Mouse (Mus musculus): ENCODE data around the gene Agap1. TPM values are rescaled to one million over a fixed set of nuclear protein-coding genes. Genes with fewer than 3 reads are reported as not detected.

Gene Agap1
- polyA plus RNA-seq, 1 experiment from 2014 or later, result 42.6 TPM

DNA sequence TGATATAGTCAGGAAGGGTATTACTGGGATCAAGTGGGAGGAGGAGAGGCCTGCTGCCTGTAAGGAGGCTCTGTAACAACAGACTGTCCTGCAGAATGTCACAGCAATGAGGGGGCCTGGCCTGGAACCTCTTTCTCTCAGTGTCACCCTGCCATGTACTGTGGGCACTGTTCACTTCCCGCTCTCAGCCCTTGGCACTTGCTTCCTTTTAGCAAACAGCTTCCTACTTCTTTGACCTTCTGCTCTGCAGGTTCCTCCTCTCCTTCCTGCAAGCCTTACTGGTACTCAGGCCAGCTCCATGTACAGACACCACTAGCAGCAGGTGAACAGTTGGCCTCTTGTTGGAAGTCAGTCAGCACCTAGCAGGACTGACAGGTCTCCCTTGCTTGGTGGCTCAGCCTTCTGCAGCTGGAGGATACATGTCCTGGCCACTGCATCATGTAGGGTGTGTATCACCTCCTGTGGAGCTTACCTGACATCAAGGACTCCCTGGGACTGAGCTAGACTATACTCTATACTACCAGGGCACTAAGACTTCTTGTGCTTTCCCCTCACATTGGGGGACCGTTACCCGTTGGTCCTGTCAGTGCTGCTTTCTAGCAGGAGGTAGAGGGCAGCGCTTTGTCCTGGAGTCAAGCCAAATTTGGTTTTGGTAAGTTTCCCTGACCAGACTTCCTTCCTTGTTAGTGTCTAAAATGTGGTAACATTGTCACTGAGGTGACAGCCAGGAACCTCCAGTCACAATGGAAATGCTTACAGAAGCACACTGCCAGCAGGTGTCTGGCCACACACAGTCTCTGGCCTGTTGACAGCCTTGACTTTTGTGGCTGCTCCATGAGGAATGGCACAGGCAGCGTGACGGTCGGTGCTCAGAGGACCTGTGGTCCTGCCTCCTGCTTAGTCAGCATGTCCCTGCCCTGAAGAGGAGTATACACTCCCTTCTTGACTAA, 120.6 kb downstream of the Agap1 start:
- H3K9ac ChIP-seq (replicated peaks), result 0 out of 2 replicates have a peak overlapping the region, but pooled peaks have one; percentile 30
- no peak overlapping the region for H3K4me2 ChIP-seq
- H3K27me3 ChIP-seq (replicated peaks), result no peaks in the 10 kb centered on the region
- no peaks in the 10 kb centered on the region for H3K9me3 ChIP-seq (replicated peaks)
- H3K4me1 ChIP-seq, result peaks cover 59% of the 10 kb centered on the region
- ATAC-seq (ENCODE audit: low FRiP score), result no peak
- no peak overlapping the region for H3K4me3 ChIP-seq (replicated peaks)
- H3K36me3 ChIP-seq, result no peaks in the 10 kb centered on the region
- peak overlapping the region; percentile 98; the same call in 1 of the 2 replicates for H3K27ac ChIP-seq (replicated peaks)
- 33% methylated on average over 7 of the region's 7 CpGs for WGBS

DNA sequence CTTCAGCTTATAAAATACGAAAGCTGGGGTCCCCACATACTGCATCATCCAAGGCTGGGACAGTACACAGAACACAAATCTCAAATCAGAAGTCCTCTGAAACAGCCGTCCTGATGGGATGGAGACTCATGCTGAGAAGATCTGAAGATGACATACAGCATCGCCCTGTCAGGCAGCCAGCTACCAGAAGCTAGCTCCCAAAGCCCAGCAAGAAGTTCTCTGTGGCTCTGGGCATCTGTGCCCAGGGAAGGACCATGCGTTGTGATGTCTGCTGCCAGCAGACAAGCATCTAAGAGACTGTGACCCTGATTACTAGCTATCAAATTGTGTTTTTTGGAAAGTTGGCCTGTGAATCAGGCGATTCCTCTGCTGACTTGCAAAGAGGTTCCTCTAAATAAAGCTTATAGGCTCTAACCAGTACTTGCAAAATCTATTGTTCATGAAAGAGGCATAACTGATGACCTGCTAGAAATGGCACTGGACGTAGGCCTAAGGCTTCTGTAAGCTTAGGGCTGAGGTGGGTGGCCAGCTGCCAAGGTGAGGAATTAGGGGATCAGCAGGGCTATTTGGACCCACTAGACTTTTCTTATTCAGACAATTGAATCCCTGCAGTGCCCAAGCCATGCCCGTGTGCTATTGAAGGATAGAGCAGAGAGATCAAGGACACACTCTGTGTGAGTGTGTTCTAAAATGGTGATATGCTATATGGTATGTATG, 121.7 kb downstream of the Agap1 start:
- Histone ChIP-seq H3K9me3 (replicated peaks) (no peaks in the 10 kb centered on the region), H3K27ac (replicated peaks) (peak overlapping the region; percentile 98), H3K4me1 (peaks cover 55% of the 10 kb centered on the region), H3K4me3 (replicated peaks) (peak overlapping the region; percentile 32; the same call in 1 of the 2 replicates), H3K4me2 (peak overlapping the region; percentile 59), H3K9ac (replicated peaks) (peak overlapping the region; percentile 49), H3K27me3 (replicated peaks) (no peaks in the 10 kb centered on the region), H3K36me3 (no peaks in the 10 kb centered on the region)
- no peak for ATAC-seq (ENCODE audit: low FRiP score)
- WGBS, result 45% methylated on average over 7 of the region's 7 CpGs

DNA sequence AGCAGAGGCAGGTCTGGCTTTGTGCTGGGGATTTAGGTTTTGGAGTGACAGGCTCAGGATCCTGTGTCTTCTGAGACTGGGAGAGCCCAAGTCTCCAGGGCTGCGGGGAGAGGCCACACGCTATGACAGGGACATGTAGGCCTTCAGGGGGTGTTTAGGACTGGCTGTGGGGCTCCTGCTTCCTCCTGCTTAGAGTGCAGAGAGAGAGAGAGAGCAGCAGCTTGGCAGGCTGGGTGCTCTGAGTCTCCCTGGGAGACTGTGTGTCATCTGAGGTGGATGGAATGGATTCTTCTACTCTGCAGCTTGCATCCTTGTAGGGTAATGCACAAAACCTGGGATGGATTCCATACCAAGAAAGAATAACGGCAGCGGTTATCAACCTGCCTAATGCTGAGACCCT, 122.4 kb downstream of the Agap1 start:
- Histone ChIP-seq H3K4me3 (replicated peaks) (peak overlapping the region; percentile 32), H3K36me3 (no peaks in the 10 kb centered on the region), H3K27me3 (replicated peaks) (no peaks in the 10 kb centered on the region), H3K27ac (replicated peaks) (peak overlapping the region; percentile 98), H3K9ac (replicated peaks) (peak overlapping the region; percentile 49), H3K4me2 (peak overlapping the region; percentile 59), H3K9me3 (replicated peaks) (no peaks in the 10 kb centered on the region), H3K4me1 (peaks cover 62% of the 10 kb centered on the region)
- 7% methylated on average over 4 of the region's 4 CpGs for whole genome bisulfite sequencing
- ATAC-seq (ENCODE audit: low FRiP score), result peak; percentile 51

DNA sequence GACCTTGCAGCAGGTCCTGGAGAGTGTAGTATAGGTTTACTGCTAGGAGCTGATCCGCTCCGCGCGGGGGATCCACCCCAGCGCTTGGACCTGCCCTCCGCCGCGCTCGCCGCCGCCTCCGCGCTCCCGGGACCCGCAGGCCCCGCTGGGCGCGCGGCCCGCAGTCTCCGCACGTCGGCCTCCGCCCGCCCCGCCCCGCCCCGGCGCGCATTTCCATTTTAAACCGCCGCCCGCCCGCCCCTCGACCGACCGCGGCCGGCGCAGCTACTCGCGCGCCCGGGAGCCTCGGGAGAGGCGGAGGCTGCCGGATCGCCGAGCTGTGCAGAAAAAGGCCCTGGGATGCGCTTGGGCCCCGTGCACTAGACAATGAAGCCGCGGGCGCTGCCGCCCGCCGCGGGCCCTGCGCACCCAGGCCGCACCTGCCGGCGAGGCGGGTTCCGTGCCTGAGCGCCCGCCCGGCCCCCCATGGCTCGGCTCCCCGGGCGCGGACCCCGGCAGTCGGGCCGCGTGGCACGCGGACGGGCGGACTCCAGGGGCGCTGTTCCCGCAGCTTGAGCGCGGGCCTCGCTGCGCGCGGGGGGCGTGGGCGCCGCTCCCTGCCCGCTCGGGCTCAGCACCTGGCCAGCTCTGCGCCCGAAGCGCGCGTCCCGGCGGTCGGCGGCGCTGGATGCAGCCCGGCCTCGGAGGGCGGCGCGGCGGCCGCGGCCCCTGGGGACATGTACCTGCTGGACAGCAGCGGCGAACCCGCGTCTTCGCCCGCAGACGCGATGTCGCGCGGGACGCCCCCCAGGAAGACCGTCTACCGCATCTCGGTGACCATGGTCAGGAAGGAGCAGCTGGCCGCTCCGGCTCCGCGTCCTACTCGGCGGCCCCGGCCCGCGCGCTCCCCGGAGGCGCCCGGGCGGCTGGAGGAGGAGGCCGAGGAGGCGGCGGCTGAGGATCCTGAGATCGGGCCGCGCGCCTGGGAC, 125.7 kb downstream of the Agap1 start:
- Histone ChIP-seq H3K4me3 (replicated peaks) (peak overlapping the region; percentile 86), H3K27ac (replicated peaks) (peak overlapping the region; percentile 94), H3K4me1 (peaks cover 73% of the 10 kb centered on the region), H3K36me3 (no peaks in the 10 kb centered on the region), H3K9ac (replicated peaks) (peak overlapping the region; percentile 91), H3K9me3 (replicated peaks) (no peaks in the 10 kb centered on the region), H3K4me2 (peak overlapping the region; percentile 78), H3K27me3 (replicated peaks) (no peaks in the 10 kb centered on the region)
- ATAC-seq (ENCODE audit: low FRiP score), result peak; percentile 70
- under 1% methylated on average over 137 of the region's 146 CpGs for WGBS

DNA sequence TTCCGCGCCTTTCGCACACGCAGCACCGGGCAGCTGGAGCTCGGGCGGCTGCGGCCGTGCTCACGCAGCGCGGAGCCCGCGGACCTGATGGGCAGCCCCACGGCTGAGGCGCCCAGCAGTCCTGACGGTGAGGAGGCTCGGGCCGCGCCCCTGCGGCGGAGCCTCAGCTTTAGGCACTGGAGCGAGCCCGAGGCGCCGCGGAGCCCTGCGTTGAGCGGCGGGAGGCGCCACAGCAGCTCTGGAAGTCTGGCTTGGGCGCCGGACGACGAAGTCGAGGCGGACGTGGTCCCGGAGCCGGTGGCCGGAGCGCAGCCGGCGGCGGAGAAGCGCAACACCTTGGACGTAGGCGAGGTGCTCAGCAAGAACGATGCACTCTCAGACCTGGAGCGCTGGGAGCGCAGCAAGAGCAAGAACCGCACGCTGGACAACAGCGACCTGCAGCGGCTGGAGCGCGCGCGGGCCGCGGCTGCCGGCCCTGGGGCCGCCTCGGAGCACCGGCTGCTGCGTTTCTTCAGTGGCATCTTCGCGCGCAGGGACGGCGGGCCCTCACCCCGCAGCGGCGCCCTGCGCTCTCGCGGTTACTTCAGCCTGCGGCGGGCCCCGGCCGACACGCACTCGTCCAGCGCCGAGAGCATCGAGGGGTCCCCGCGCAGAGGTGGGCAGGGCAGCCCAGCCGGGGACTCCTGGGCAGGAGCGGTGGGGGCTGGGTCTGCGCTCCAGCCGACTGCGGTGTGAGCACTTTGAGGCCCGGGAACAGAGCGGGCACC, 126.6 kb downstream of the Agap1 start:
- peak; percentile 48 for ATAC-seq (ENCODE audit: low FRiP score)
- peak overlapping the region; percentile 78 for H3K4me2 ChIP-seq
- peak overlapping the region; percentile 86 for H3K4me3 ChIP-seq (replicated peaks)
- H3K27ac ChIP-seq (replicated peaks), result peak overlapping the region; percentile 94
- WGBS, result under 1% methylated on average over 95 of the region's 95 CpGs
- peak overlapping the region; percentile 91 for H3K9ac ChIP-seq (replicated peaks)
- H3K36me3 ChIP-seq, result no peaks in the 10 kb centered on the region
- H3K27me3 ChIP-seq (replicated peaks), result no peaks in the 10 kb centered on the region
- peaks cover 73% of the 10 kb centered on the region for H3K4me1 ChIP-seq
- H3K9me3 ChIP-seq (replicated peaks), result no peaks in the 10 kb centered on the region

DNA sequence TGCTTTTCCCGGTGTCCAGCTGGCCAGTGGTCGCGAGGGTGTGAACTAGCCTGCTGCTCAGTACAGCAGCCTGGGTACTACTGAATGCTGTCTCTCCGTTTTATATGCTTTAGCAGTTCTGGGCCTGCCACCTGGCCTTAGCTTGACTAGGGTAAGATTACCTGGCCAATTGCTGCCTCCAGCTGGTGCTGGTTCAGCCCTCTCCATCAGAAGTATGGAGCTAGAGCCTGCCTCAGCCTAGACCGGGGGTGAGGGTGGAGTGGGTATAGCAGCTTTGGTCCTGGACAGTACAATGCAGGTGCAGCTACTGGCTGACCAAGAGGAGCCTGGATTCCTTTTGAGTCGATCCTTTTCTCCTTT, 127.1 kb downstream of the Agap1 start:
- Histone ChIP-seq H3K27me3 (replicated peaks) (no peaks in the 10 kb centered on the region), H3K4me3 (replicated peaks) (peak overlapping the region; percentile 86), H3K27ac (replicated peaks) (peak overlapping the region; percentile 94), H3K4me1 (peaks cover 73% of the 10 kb centered on the region), H3K9ac (replicated peaks) (peak overlapping the region; percentile 91), H3K4me2 (peak overlapping the region; percentile 78), H3K36me3 (no peaks in the 10 kb centered on the region), H3K9me3 (replicated peaks) (no peaks in the 10 kb centered on the region)
- ATAC-seq (ENCODE audit: low FRiP score), result peak; percentile 3; the same call in 1 of the 2 replicates
- 13% methylated on average over 6 of the region's 6 CpGs for WGBS

DNA sequence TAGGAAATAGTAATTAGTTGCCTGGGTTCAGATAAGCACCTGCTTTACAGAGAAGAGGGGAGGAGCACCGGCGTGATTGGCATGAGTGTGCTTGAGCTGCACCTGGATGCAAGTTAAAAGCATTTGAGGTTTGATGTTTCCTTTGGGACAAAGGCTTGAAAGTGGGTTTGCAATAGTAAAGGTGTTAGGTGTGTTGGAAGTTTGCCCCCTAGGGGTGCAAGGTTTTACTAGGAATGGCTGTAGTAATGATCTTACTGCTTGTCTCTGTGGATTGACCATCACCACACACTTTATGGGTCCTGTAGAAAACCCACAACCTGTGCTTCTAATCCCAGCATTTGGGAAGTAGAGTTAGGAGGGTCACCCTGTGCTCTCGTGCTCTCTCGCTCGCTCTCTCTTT, 128.8 kb downstream of the Agap1 start:
- peak overlapping the region; percentile 86 for H3K4me3 ChIP-seq (replicated peaks)
- 0 out of 2 replicates have a peak overlapping the region, but pooled peaks have one; percentile 10 for H3K9ac ChIP-seq (replicated peaks)
- peaks cover 74% of the 10 kb centered on the region for H3K4me1 ChIP-seq
- no peaks in the 10 kb centered on the region for H3K27me3 ChIP-seq (replicated peaks)
- no peaks in the 10 kb centered on the region for H3K36me3 ChIP-seq
- peak overlapping the region; percentile 78 for H3K4me2 ChIP-seq
- H3K27ac ChIP-seq (replicated peaks), result no peak overlapping the region
- H3K9me3 ChIP-seq (replicated peaks), result no peaks in the 10 kb centered on the region
- WGBS, result 78% methylated on average over 5 of the region's 5 CpGs
- no peak for ATAC-seq (ENCODE audit: low FRiP score)

DNA sequence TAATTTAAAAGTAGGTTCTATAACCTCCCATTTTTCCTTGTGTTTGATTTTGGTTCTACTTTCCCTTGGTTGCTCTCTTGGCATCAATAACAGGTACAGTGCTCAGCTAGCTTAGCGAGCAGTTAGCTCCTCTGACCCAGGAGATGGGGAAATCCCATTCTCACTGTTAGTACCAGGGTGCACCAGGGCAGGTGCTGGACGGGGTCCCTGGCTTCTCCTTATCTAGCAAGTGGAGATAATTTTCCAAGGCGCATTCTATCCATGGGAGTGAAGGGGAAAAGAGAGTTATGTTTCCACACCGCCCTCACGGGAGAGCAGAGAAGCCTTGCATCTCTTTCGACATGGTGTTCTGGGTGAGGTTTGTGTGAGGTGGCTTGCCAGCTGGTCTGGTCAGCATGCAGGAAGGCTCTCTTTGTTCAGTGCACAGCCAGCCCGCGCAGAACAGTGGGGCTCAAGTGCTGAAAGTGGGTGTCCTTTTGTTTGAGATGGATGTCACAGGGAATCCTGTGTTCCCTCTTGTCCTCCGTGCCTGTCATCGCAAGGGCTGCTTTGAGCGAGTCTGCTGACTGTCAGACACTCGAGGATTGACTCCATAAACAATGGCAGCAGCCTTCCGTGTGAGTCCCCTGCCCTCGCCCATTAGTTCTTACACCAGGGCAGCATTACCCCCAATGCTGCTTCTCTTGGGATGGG, 132.5 kb downstream of the Agap1 start:
- Histone ChIP-seq H3K27ac (replicated peaks) (no peak overlapping the region), H3K36me3 (peaks cover 6% of the 10 kb centered on the region; the same call in 1 of the 2 replicates), H3K4me1 (peaks cover 61% of the 10 kb centered on the region), H3K9me3 (replicated peaks) (no peaks in the 10 kb centered on the region), H3K27me3 (replicated peaks) (no peaks in the 10 kb centered on the region), H3K9ac (replicated peaks) (no peak overlapping the region), H3K4me3 (replicated peaks) (no peak overlapping the region), H3K4me2 (no peak overlapping the region)
- WGBS, result 48% methylated on average over 14 of the region's 14 CpGs
- ATAC-seq (ENCODE audit: low FRiP score), result no peak

DNA sequence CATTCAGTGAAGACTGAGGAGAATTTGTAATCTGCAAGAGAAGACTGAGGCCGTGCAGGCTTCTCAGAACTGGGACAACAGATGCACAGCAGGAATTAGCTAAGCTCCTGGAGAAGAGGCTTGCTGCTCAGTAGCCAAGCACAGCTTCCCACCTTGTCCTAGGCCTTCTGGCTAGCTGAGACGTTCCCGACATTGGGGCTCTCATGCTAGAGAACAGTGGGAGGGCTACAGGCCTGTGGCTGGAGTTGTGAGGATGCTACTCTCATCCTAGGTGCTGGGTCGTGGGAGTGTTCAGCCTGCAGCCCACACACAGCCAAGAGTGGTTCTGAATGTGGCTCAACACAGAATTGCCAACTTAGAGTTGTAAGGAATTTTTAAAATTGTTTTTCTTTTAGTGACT, 133.5 kb downstream of the Agap1 start:
- H3K4me1 ChIP-seq, result peaks cover 51% of the 10 kb centered on the region
- no peak for ATAC-seq (ENCODE audit: low FRiP score)
- WGBS, result 73% methylated on average over 4 of the region's 4 CpGs
- peaks cover 6% of the 10 kb centered on the region; the same call in 1 of the 2 replicates for H3K36me3 ChIP-seq
- no peak overlapping the region for H3K9ac ChIP-seq (replicated peaks)
- H3K27me3 ChIP-seq (replicated peaks), result no peaks in the 10 kb centered on the region
- H3K9me3 ChIP-seq (replicated peaks), result no peaks in the 10 kb centered on the region
- H3K4me2 ChIP-seq, result no peak overlapping the region
- H3K4me3 ChIP-seq (replicated peaks), result no peak overlapping the region
- H3K27ac ChIP-seq (replicated peaks), result no peak overlapping the region

DNA sequence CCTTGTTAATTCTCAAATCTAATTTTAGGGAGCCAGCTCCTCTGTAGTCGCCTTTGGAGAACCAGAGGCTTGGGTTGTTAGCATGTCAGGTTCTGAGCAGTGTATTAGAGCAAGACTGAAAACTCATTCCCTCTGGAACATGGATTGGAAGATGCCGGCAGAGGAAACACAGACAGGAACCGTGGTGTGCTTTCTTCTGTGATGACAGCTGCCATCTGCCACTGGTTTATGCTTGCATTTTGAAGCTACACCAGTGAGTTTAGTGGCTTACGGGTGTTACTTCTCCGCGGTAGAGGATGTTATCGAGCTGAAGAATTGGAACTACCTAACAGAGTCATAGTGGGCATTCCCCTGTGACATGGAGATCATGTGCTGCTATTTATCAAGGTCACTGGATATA, 136.4 kb downstream of the Agap1 start:
- no peak overlapping the region for H3K27ac ChIP-seq (replicated peaks)
- no peak for ATAC-seq (ENCODE audit: low FRiP score)
- no peak overlapping the region for H3K4me3 ChIP-seq (replicated peaks)
- H3K27me3 ChIP-seq (replicated peaks), result no peaks in the 10 kb centered on the region
- no peak overlapping the region for H3K4me2 ChIP-seq
- peaks cover 6% of the 10 kb centered on the region; the same call in 1 of the 2 replicates for H3K36me3 ChIP-seq
- no peaks in the 10 kb centered on the region for H3K9me3 ChIP-seq (replicated peaks)
- peaks cover 37% of the 10 kb centered on the region for H3K4me1 ChIP-seq
- no peak overlapping the region for H3K9ac ChIP-seq (replicated peaks)
- WGBS, result 90% methylated on average over 7 of the region's 7 CpGs

Data from neural tube, embryonic 15.5 days (tissue).